Mouse (Mus musculus): Measurements from ENCODE around the gene Myo3b. TPM values are rescaled to one million over a fixed set of nuclear protein-coding genes. Genes with fewer than 3 reads are reported as not detected.

Gene Myo3b
- total RNA-seq, 2 experiments from 2014 or later: 0.10 to 0.13 TPM

DNA sequence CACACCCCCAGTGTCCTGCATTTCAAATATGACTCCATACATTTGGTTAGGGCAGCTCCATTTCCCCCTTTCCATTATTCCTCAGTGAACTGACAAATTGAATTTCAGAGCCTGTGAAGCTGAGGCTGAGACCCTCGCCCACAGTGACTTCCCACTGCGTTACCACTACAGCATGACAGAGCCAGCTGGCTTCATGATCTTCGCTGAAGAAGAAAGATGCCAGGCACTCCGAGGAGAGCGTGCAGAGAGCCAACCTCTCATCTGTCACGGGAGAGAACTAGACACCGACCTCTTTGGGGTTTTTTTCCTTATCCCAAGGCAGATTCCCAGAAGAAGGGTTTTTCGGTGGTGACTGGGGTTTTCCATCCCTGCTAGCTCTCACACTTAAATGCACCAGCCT lies 306.2 kb downstream of the Myo3b start:
- DNase-seq (ENCODE audit: low spot score in 2 of 2): no peak

DNA sequence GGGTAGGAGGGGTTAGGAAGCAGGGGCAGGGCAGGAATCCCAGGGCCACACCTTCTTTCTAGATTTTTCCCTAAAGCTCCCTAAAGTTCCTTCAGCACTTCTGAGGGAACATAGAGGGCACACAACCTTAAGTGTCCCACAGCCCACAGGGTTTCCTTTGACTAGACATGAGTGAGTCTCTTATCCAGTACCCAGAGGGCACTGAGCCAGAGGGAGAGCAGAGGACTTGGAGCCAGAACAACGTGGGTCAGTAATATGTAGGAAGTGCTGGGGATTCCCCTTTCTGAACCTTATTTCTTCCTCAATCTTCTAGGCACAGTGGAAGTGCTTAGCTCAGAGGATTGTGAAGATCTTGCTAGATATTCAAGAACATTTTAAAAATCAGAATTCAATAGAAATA lies 308.6 kb downstream of the Myo3b start:
- no peak for DNase-seq (ENCODE audit: low spot score in 2 of 2)

DNA sequence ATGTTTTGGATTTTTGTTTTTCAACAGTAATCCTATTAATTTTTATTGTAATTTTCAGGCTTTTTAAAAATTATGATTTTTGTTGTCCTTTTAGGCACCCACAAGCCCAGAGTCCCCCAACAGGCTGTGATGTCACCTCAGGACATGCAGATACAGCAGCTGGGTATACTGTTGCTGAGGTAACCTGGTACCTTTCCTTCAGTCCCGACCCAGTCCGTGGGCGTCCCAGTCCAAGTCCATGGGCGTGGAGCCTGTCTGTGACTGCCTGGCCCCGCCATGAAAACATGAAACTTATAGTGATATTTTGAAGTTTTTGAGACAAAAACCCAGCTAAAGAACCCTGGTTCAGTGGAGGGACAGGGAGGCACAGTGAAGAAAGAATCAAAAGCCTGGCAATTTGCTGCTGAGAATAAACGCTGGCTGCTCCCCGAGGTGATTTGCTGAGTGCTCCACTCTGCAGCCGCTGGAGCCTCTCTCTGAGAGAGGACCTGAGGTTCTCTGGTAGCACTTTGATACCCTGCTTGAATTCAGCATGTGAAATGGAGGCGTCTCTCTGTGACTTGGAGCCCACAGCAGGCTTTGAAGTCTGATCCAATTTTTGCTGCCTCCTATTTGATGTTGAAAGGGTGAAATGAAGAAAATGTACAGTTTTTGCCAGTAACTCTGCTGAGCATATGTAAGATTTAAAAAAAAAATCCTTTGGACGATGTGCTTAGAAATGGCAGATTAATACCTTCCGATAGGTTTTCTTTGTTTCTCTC lies 310.0 kb downstream of the Myo3b start:
- DNase-seq (ENCODE audit: low spot score in 2 of 2): no peak

DNA sequence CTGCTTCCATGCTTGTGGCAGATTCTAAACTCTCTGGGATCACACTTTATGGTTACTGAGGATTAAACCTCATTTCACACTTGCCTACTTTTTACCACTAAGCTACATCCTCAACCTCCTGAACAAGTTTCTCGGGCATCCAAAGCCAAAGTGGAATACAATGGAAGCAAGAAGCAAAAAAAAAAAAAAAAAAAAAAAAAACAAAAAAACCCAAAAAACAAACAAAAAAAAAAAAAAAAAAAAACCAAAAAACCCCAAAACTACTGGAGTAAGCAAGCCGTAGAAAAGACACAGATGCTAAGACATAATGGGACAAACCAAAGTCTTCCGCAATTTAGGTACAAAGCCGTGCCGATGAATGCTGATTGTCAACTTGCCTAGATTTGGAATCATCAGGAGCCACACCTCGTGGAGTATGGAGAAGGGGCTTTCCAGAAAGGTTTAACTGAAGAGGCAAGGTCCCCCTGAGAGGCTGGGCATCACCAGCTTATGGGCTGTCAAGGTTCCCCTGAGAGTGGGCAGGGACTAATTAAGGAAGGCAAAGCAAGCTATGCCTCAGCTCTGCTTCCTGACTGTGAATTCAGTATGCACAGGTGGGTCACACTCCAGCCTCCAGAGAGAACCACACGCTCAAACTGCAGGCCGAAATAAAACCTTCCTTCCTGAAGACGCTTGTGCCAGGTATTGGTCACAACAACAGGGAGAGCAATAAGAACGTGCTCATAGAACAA lies 313.7 kb downstream of the Myo3b start:
- DNase-seq (ENCODE audit: low spot score in 2 of 2): no peak

DNA sequence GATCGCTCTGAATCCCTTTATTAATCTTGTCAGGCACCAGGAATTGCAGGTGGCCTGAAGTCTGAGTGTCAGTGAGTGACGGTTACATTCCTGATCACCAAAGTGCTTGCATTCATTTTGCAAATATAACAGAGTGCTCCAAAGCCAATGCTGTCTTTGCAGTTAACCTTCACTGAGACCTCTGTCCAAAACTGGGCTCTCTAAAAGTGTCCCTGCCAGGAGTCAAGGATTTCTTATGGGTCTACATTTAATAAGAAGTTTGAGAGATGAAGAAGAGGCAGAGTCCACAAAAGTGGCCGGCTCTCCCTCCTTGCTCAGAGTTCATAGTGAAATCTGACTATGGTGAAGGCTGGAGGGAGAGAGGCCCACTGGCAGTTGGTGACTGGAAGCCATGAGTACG lies 315.1 kb downstream of the Myo3b start:
- DNase-seq (ENCODE audit: low spot score in 2 of 2): no peak

DNA sequence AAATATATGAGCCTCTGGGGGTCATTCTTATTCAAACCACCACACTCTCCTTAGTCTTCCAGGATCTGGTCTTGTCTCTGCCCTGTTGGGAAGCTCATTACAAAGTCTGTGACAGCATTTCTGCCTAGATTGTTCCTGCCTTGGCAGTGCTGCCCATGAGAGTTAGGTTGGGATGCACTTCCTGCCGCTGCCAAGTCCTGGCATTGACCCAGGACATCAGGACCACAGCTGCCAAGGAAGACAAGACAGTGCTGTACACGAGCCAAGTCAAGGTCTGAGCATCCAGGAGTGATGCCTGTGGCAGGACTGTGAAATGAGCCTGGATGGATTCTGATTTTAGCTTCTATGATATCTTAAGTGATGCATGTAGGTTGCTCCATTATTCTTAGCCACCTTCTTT lies 316.1 kb downstream of the Myo3b start:
- DNase-seq (ENCODE audit: low spot score in 2 of 2): no peak

DNA sequence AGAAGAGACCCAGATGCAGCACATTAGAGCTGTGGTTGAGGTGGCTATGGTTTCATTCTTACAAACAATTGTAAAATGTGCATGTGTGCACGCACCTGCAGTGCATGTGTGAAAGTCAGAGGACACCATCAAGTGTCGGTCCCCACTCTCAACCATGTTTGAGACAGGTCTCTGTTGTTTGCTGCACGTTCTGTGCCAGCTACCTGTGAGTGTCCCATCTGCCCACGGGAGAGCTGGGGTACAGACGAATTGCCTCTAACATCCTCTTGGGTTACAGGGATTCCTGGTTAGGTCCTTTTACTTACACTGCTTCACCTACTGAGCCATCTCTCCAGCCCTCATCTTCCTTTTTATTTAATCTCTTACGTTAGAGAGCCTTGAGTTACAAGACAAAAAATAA lies 330.5 kb downstream of the Myo3b start:
- DNase-seq (ENCODE audit: low spot score in 2 of 2): no peak

DNA sequence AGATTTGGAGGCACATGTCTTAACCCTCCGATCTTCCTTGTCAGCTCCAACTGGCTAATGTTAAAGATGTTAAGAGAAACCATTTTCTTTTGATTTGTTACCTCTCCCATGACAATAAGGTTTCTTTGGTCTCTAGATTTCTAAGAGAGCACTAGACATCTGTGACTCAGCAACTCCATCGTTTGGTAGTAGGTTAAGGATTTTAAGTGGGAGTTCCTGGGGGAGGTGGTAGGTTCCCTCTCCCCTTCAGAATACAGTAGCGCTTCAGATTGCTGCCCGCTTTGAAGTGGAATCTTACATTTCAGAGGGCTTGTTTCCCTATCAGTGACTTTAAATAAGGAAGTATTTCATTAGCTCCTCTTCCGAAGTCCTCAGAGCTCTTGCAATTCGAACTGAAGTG lies 340.4 kb downstream of the Myo3b start:
- DNase-seq (ENCODE audit: low spot score in 2 of 2): no peak

DNA sequence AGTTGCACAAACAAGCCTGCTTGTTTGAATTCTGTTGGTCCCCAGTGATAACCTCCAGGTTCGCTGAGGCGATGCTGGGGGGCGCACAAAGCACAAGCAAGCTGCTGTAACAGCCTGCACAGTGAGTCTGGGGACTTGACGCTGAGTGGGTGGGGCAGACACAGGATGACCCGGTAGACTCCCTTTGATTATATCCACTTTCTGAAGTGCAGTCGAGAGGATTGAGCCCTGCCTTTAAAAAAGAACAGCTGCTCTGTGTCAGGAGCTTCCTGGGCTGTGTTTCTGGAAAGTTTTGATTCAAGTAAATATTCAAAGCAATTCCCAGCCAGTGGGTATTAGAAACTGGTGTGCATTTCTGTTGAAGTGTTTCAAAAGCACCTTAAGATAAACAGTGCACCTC lies 341.0 kb downstream of the Myo3b start:
- no peak for DNase-seq (ENCODE audit: low spot score in 2 of 2)

DNA sequence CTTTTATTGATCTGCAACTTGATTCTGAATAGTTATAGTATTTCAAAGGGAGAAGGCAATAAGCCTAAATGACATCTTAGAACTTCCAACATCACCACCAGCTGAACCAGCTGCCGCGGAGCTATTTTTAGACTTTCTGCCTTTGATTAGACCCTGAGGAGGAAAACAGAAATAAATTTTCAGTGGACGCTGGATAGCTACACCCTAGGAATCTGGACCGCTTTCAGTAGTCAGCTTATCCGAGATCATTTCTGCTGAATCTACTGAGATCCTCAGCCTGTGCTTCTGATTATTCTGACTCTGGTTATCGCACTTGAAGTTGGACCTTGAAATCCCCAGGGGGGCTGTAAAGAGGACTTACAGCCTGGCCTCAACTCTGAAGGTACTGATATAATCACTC lies 349.7 kb downstream of the Myo3b start:
- peak in 1 of 2 experiments; percentile 18 for DNase-seq (ENCODE audit: low spot score in 2 of 2)

DNA sequence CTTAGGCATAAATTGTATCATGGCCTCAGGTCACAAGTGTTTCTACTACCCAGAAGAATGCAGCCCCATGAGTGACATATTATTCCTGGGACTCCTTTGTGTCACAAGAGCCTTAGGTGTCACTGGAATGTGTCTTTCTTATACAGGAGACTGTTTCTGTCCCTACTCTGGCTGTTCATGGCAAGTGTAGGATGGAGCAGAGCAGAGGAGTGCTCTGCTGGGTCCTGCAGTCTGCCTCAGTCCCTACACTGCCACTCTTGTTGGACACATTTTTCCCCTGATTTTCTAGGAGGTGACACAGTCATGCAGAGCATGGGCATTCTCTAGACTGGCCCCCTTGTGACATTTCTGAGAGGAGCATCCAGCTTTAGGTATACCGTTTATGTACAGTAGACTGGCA lies 350.2 kb downstream of the Myo3b start:
- no peak for DNase-seq (ENCODE audit: low spot score in 2 of 2)

DNA sequence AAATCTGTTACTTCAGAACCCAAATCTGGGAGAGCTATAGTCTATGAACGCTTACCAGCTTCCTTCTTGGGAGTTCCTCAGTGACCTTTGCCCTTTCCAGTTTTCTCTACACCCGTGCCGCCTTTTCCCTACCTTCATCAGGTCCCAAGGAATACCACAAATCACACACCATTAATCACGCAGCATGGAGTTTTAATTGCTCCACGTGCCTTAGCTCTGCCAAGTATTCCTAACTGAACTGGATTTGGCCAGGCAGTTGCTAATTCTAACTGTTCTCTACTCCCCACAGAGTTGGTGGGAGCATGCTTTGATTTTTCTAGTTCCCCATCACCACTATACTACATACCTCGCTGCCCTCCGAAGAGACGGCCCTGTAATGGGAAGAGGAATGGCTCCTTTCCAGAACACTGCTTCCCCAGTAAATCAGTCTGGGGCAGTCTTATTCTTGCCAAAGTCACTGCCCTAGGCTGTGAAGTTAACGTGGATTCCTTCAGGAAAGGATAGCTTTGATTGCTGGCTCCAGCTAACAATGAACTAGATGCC lies 358.9 kb downstream of the Myo3b start:
- no peak for DNase-seq (ENCODE audit: low spot score in 2 of 2)

DNA sequence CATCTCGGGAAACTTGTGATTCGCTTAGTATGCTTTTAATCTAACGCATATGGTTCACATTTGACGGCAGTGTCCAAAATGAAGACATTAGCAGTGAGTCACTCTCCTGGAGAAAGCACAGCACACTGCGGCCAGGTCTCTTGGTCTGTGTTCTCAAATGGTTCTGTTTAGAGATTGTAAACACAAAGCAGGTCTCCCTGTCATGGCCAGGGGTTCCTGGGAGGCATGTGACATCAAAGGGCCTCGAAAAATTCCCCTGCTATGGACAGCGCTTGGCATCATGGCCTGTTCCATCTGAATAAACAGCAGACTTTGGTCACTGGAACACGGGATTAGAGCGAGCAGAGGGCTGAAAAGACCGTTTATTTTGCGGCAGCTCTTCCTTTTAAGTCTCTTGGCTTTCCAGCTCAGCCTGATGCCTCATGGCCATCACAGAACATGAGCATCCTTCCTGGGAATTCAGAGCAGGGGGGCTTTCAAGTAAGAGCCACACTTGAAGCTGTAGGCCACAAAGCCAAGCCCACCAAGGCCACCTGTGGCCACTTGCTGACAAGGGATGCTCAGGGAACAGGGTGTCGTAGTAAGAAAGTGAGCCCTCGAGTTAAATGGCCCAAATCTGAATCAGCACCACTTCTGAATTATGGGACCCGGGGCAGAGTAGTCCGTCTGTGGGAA lies 360.7 kb downstream of the Myo3b start:
- DNase-seq (ENCODE audit: low spot score in 2 of 2): no peak

DNA sequence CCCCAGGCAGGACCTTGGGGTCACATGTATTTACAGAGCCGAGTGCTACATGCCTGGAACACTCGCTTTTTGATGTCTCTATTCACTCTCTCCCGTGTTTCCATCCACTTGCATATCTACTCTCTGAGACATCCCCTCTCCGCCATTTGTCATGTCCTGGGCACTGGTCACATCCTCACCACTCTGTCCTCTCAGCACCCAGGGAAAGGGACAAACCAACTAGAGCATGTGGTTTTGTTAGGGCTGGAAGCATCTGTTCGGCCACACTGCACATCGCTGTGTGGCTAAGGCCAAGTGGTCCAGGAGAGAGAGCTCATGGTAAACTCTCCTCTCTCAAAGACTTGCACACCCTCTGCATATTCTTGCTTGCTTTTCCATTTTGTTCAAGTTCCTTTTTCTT lies 361.4 kb downstream of the Myo3b start:
- DNase-seq (ENCODE audit: low spot score in 2 of 2): no peak

DNA sequence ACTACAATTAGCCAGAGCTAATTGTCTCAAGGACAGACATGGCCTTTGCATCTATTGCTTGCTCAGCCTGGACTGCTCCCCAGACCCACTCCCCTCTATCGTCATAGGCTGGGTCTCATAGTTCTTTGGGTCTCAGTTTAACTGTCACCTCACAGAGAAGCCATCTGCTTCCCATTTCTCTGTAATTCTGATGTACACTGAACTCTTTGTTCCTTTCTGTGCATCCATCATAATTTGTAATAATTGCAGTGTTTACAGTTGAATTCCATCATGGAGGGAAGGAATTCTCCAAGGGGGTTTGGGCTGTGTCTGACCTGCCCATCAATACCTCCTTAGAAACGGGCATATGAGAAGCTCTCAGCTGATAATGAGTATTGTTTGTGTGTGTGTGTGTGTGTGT lies 365.4 kb downstream of the Myo3b start:
- DNase-seq (ENCODE audit: low spot score in 2 of 2): no peak

DNA sequence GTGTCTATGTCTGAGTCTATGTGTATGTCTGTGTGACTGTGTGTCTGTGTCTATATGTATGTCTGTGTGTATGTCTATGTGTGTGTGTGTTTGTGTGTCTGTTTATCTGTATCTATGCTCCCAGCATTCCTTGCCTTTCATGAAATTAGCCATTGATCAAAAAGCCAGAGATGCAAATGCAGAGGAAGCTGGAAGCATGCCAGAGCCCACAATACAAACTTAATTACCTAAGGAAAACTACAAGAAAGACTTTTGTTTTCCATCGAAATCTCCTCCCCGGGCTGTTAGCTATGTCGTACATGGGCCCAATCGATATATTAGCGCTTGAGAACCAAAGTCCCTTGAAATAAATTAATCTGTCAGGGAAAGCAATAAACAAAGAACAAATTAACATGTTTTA lies 367.9 kb downstream of the Myo3b start:
- DNase-seq (ENCODE audit: low spot score in 2 of 2): no peak

DNA sequence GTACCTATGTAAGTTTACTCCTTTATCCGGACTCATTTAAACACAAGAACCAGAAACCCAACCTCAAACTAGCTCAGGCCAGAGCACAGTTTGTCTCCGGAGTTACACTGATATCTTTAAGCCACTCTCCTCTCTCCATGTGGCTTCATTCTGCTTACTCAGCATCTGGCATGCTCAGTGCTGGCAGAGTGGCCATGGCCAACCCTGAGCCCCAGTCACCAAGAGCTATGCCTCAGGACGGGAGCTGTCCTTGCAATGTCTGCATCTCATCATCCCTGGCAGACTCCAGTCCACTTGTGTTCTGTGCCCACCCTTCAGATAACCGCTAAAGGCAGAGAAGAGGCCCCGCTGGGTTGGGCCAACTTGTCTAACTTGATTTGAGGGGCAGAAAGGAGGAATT lies 368.8 kb downstream of the Myo3b start:
- no peak for DNase-seq (ENCODE audit: low spot score in 2 of 2)

DNA sequence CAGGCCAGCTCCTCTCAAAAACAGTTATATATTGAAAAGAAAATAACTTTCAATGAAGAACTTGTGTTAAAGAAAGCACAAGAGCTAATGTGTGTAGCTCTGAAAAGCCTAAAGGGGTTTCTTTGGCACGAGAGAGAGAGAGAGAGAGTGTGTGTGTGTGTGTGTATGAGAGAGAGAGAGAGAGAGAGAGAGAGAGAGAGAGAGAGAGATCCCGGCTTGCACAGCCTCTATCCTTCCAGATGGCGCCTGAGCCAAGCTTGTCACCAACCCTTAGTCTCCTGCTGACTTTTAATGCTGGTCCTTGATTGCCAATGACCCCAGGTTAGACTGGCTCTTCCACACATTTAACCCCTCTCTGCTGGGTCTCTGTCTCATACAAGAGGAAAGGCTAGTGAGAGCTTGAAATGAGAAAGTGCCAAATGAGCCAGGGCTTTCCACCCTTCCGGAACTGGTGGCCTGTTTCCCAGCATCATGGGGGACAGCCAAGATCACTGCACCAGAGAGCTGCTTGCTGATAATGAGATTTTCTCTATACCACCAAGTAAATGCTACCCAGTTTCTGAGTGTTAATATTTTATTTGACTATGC lies 371.5 kb downstream of the Myo3b start:
- no peak for DNase-seq (ENCODE audit: low spot score in 2 of 2)

DNA sequence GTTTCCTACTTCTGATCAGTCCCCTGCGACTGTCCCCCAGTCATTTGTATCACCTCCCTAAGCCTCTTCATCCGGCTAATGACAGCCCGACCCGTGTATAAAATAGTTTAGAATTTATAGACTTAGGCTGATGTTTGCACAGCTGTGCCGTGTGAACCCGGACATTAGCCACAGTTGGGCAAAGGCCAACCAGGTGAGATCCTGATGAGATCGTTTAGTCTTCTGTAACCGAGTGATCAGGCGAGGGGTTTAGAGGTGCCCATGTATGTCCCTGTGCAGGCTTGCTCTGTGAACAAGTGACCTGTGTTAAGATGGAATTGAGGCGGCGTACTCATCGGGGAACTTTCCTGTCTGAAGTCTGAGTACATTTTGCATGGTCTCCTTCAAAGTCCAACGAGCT lies 373.4 kb downstream of the Myo3b start:
- no peak for DNase-seq (ENCODE audit: low spot score in 2 of 2)

DNA sequence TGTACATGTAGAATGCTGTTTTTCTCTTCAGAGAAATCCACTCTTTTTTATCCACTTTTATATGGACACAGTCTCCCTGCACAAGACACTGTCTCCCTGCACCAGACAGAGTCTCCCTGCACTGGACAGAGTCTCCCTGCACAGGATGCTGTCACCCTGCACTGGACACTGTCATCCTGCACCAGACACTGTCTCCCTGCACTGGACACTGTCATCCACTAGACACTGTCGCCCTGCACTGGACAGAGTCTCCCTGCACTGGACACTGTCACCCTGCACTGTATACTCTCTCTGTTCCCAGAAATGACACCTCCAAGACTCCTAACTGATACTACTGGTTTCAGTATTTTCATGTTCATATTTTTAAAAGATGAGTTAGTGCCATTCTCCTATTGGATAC lies 375.5 kb downstream of the Myo3b start:
- no peak for DNase-seq (ENCODE audit: low spot score in 2 of 2)

DNA sequence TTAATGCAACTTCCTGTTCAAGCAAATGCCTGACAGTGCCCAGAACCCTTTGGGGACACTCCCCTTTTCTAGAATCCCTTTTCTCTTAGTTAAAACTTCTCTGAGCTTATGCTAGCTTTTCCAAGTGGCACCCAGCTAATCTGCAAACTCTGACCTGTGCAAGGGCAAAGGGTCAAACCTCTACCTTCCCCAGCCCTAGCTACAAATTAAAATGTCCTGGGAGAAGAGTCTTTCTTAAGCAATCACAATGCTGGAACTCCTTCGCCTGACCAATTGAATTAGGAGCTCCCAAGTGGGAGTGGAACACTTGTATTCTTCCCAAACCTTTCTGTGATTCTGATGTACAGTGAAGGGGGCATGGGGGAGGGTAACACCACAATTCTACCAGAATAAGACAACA lies 376.6 kb downstream of the Myo3b start:
- DNase-seq (ENCODE audit: low spot score in 2 of 2): no peak

DNA sequence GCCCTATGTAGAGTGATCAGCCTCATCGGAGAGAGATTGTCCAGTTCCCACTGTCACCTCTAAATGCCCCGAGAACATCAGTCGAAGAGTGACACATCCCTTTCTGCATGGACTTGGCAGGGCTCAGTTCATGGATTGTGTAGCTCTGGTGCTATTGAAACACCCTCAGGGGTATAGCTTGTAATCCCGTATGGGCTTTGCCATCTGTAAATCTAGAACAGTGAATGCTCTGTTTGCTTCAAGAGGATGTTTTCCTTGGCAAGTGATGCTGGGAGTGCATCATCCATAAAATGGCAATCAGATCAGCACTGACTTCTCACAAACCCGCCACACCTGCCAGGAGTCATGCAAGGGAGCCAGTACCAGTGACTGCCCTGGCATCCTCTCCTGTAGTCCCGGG lies 380.4 kb downstream of the Myo3b start:
- DNase-seq (ENCODE audit: low spot score in 2 of 2): no peak

Data from gastrocnemius, postnatal 4 days (tissue).